11 mouse cellular contexts compared by ENCODE assay signal in genomic region chr10:104455549-104456351, GRCm38 (mm10).
DNase-seq lines count a peak whose midpoint lies in the region; ATAC-seq and TF ChIP-seq lines count a peak whose summit lies in the region.
"Had no signal": no experiment of that assay in that cellular context is flagged by ENCODE, and none has a peak within 500 bp of the region (broad histone marks: within the 10 kb centered on the region; RNA-seq: fewer than 3 reads in every experiment).

No protein-coding gene starts in this region.

- intact Hi-C loops in gastrocnemius, adult 2 months (cut with DNase I): no loop called here

- H3K4me3 ChIP-seq in gastrocnemius, adult 2 months: peak overlapping the region; percentile 49
- H3K4me3 ChIP-seq in lung, embryonic 16.5 days (ENCODE audit: low read length): peak overlapping the region; percentile 1; the same call in 1 of the 2 replicates
- H3K4me3 ChIP-seq in limb, embryonic 14.5 days (replicated peaks; ENCODE audit: low read length): no peak overlapping the region
- H3K4me3 ChIP-seq: liver, embryonic 13.5 days had no signal

- no peak overlapping the region for H3K9ac ChIP-seq in lung, embryonic 16.5 days (ENCODE audit: low read length)
- H3K9ac ChIP-seq in limb, embryonic 14.5 days (ENCODE audit: low read depth, low read length, severe bottlenecking): no peak overlapping the region
- H3K9ac ChIP-seq: liver, embryonic 13.5 days had no signal

- no peaks in the 10 kb centered on the region for H3K36me3 ChIP-seq in lung, embryonic 16.5 days (ENCODE audit: control insufficient read depth, insufficient read depth, low read length)
- no peaks in the 10 kb centered on the region for H3K36me3 ChIP-seq in limb, embryonic 14.5 days (ENCODE audit: control insufficient read depth, insufficient read depth, low read length)
- H3K36me3 ChIP-seq: liver, embryonic 13.5 days had no signal

- H3K27ac ChIP-seq in gastrocnemius, adult 2 months: no peak overlapping the region
- no peak overlapping the region for H3K27ac ChIP-seq in lung, embryonic 16.5 days (ENCODE audit: low read length)
- H3K27ac ChIP-seq in limb, embryonic 14.5 days (replicated peaks; ENCODE audit: low read depth, low read length): no peak overlapping the region
- H3K27ac ChIP-seq: liver, embryonic 13.5 days had no signal

- no peaks in the 10 kb centered on the region for H3K4me1 ChIP-seq in lung, embryonic 16.5 days (replicated peaks; ENCODE audit: control insufficient read depth, insufficient read depth, low read length)
- no peaks in the 10 kb centered on the region for H3K4me1 ChIP-seq in limb, embryonic 14.5 days (ENCODE audit: control insufficient read depth, insufficient read depth, low read length)
- H3K4me1 ChIP-seq: liver, embryonic 13.5 days had no signal

- no peaks in the 10 kb centered on the region for H3K9me3 ChIP-seq in lung, embryonic 16.5 days (ENCODE audit: control insufficient read depth, low read length)
- H3K9me3 ChIP-seq in limb, embryonic 14.5 days (ENCODE audit: control insufficient read depth, low read length): no peaks in the 10 kb centered on the region
- H3K9me3 ChIP-seq: liver, embryonic 13.5 days had no signal

- no peak for DNase-seq in gastrocnemius, adult 2 months
- DNase-seq in gastrocnemius, postnatal 25 days: no peak
- no peak for DNase-seq in lung, postnatal 14 days
- DNase-seq in limb, embryonic 14.5 days (ENCODE audit: low spot score): peak; percentile 6
- no peak for DNase-seq in liver
- no peak for DNase-seq in c-Kit-positive CD71-positive TER-119-positive erythroid progenitor cells, embryonic 14.5 days (ENCODE audit: low spot score)
- no peak for DNase-seq in thymus, adult 18-20 months
- DNase-seq: adrenal gland, postnatal 25 days; liver, embryonic 13.5 days had no signal

- WGBS in lung, embryonic 16.5 days: 52% methylated on average over 14 of the region's 14 CpGs
- WGBS in limb, embryonic 14.5 days: 62% methylated on average over 14 of the region's 14 CpGs

- no peak for TF ChIP-seq CTCF in gastrocnemius, adult 2 months (IDR thresholded peaks at IDR 0.05)

- TF ChIP-seq POLR2A in limb, embryonic 14.5 days (IDR thresholded peaks at IDR 0.05; ENCODE audit: borderline replicate concordance, extremely low read depth, insufficient read depth, insufficient read length): no peak

- no peak for ATAC-seq in lung, embryonic 16.5 days (ENCODE audit: low read depth)
- ATAC-seq in limb, embryonic 14.5 days (ENCODE audit: low FRiP score, low read depth): no peak

- no peaks in the 10 kb centered on the region for H3K27me3 ChIP-seq in lung, embryonic 16.5 days (ENCODE audit: control insufficient read depth, insufficient read depth, low read depth, low read length)
- H3K27me3 ChIP-seq in limb, embryonic 14.5 days (ENCODE audit: control insufficient read depth, insufficient read depth, low read length): no peaks in the 10 kb centered on the region
- H3K27me3 ChIP-seq: CH12.LX; liver, embryonic 13.5 days had no signal

- H3K4me2 ChIP-seq in lung, embryonic 16.5 days (ENCODE audit: low read depth, low read length): peak overlapping the region; percentile 25
- no peak overlapping the region for H3K4me2 ChIP-seq in limb, embryonic 14.5 days (replicated peaks; ENCODE audit: low read depth, low read length, severe bottlenecking)
- H3K4me2 ChIP-seq: liver, embryonic 13.5 days had no signal
